Mouse (Mus musculus) myocyte (in vitro differentiated cells): ENCODE measurements around the gene Ube3b. TPM values are rescaled to one million over a fixed set of nuclear protein-coding genes. Genes with fewer than 3 reads are reported as not detected.
A peak's percentile ranks its signal among the peaks of the same experiment; 100 is the strongest.

Experiments used
- H3K27me3 ChIP-seq: one replicate; pipeline ENCODE4 v1.6.1; 2011; ENCODE audit not compliant: control insufficient read depth, insufficient read depth, insufficient read length
- H3K36me3 ChIP-seq: one replicate; pipeline ENCODE4 v1.6.1; 2011; ENCODE audit not compliant: control insufficient read depth, insufficient read depth
- H3K4me2 ChIP-seq: one replicate; pipeline ENCODE4 v1.6.1; 2011; ENCODE audit warnings: low read depth, control low read depth
- H3K4me3 ChIP-seq: one replicate; pipeline ENCODE4 v1.5.1; 2011; ENCODE audit warnings: mild to moderate bottlenecking, control low read depth, moderate library complexity
- H3K79me2 ChIP-seq: one replicate; pipeline ENCODE4 v1.6.1; 2011; ENCODE audit not compliant: control insufficient read depth, insufficient read depth
- H3ac ChIP-seq: one replicate; pipeline ENCODE4 v1.6.1; 2011; ENCODE audit not compliant: control insufficient read depth, insufficient read length
- CEBPB ChIP-seq: IDR thresholded peaks from 2 replicates; pipeline ENCODE4 v1.6.1; 2011; ENCODE audit warnings: mild to moderate bottlenecking, moderate library complexity; ENCODE audit not compliant: poor library complexity, insufficient read depth, severe bottlenecking
- E2F4 ChIP-seq: IDR thresholded peaks from one replicate; pipeline ENCODE4 v1.6.1; 2011; ENCODE audit warnings: mild to moderate bottlenecking, control low read depth, moderate library complexity; ENCODE audit not compliant: insufficient read depth
- MAX ChIP-seq: IDR thresholded peaks from one replicate; pipeline ENCODE4 v1.6.1; 2011; ENCODE audit warnings: low read depth, mild to moderate bottlenecking, control low read depth
- MYOD1 ChIP-seq, 3 experiments: IDR thresholded peaks; one replicate each; pipeline ENCODE4 v1.6.1; 2011; ENCODE audit warnings: control low read depth in 2 of 3, low read depth in 2 of 3, mild to moderate bottlenecking in 2 of 3, moderate library complexity in 1 of 3; ENCODE audit not compliant: insufficient read length in 2 of 3, control insufficient read depth in 1 of 3
- MYOG ChIP-seq, 3 experiments: IDR thresholded peaks; one replicate each; pipeline ENCODE4 v1.6.1; 2011; ENCODE audit warnings: control low read depth in 2 of 3, low read depth in 2 of 3, mild to moderate bottlenecking in 2 of 3; ENCODE audit not compliant: insufficient read length in 2 of 3, control insufficient read depth in 1 of 3, insufficient read depth in 1 of 3
- POLR2A ChIP-seq: IDR thresholded peaks from one replicate; pipeline ENCODE4 v1.6.1; 2011; ENCODE audit warnings: low read depth, mild to moderate bottlenecking, control low read depth, moderate library complexity; ENCODE audit not compliant: insufficient read length
- POLR2AphosphoS2 ChIP-seq: IDR thresholded peaks from one replicate; pipeline ENCODE4 v1.6.1; 2011; ENCODE audit warnings: low read depth, control low read depth; ENCODE audit not compliant: insufficient read length
- REST ChIP-seq: IDR thresholded peaks from one replicate; pipeline ENCODE4 v1.6.1; 2011; ENCODE audit warnings: mild to moderate bottlenecking, control low read depth, moderate library complexity; ENCODE audit not compliant: insufficient read depth, insufficient read length
- SRF ChIP-seq: IDR thresholded peaks from one replicate; pipeline ENCODE4 v1.6.1; 2011; ENCODE audit warnings: low read depth; ENCODE audit not compliant: control insufficient read depth, insufficient read length
- TCF12 ChIP-seq: IDR thresholded peaks from one replicate; pipeline ENCODE4 v1.6.1; 2011; ENCODE audit warnings: mild to moderate bottlenecking, control low read depth; ENCODE audit not compliant: poor library complexity, insufficient read depth, severe bottlenecking
- TCF3 ChIP-seq: IDR thresholded peaks from one replicate; pipeline ENCODE4 v1.6.1; 2011; ENCODE audit warnings: low read depth, control low read depth; ENCODE audit not compliant: insufficient read length
- USF1 ChIP-seq: IDR thresholded peaks from one replicate; pipeline ENCODE4 v1.6.1; 2011; ENCODE audit warnings: low read depth, mild to moderate bottlenecking, control low read depth, moderate library complexity
- polyA plus RNA-seq: library from polyadenylated mRNA; unstranded; fragments of >200 nt; fragmentation: generic; extraction: Trizol; gene quantifications from one replicate; pipeline ENCODE4 v1.2.1, GENCODE M21; 2012; ENCODE audit warnings: missing spikeins

Gene Ube3b
- polyA plus RNA-seq, 1 experiment = 56.0 TPM

DNA sequence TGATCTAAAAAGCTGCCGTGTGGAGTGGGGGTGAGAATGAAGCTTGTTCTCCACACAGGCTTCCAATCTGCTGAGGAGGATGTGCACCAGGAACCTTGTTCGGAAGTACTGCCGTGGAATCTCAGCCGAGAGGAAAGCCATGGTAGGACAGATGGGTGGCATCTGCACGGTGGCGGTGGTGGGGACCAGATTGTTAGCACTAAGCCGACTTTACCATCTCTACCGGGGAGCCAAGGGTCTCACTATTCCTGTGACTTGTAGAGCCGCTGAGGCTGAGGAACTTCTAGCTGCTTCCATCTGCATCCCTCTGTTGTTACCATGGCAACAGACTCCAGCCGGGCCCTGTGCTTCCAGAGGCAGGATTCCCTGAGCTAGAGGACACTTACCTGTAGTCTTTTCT is 21.6 kb upstream of the Ube3b start:
- TF ChIP-seq TCF3 (no peak), POLR2AphosphoS2 (peak; percentile 29), MYOG (IDR thresholded peaks at IDR 0.05; ENCODE audit: control insufficient read depth in 1 of 3, insufficient read depth in 1 of 3, insufficient read length in 2 of 3, low read depth in 2 of 3) (no peak), MAX (no peak)
- Histone ChIP-seq H3K36me3 (no peaks in the 10 kb centered on the region), H3K79me2 (no peaks in the 10 kb centered on the region), H3K27me3 (no peaks in the 10 kb centered on the region), H3ac (no peak overlapping the region), H3K4me2 (no peak overlapping the region), H3K4me3 (no peak overlapping the region)

DNA sequence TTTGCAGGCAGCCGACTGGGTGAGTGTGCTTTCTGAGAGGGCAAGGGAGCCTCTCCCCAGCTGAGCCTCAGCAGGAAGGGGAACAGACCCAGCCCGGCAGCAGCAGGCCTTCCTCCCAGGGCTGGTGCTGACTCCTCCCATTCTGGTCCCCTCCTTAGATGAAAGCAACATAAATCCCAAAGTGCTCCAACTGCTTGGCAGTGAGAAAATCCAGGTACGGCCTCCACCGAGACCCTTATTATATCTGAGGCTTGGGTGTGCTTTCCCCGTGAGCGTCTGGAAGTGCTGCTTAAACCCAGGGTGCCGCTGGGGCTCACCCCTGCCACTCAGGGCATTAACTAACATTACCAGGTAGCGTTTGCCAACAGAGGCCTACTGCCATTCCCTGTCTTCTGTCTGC is 20.8 kb upstream of the Ube3b start:
- TF ChIP-seq MYOG (IDR thresholded peaks at IDR 0.05; ENCODE audit: control insufficient read depth in 1 of 3, insufficient read depth in 1 of 3, insufficient read length in 2 of 3, low read depth in 2 of 3) = no peak
- no peak for TF ChIP-seq MAX
- Histone ChIP-seq H3ac (no peak overlapping the region), H3K79me2 (no peaks in the 10 kb centered on the region), H3K4me2 (no peak overlapping the region), H3K4me3 (no peak overlapping the region), H3K27me3 (no peaks in the 10 kb centered on the region), H3K36me3 (peaks cover 5% of the 10 kb centered on the region)

DNA sequence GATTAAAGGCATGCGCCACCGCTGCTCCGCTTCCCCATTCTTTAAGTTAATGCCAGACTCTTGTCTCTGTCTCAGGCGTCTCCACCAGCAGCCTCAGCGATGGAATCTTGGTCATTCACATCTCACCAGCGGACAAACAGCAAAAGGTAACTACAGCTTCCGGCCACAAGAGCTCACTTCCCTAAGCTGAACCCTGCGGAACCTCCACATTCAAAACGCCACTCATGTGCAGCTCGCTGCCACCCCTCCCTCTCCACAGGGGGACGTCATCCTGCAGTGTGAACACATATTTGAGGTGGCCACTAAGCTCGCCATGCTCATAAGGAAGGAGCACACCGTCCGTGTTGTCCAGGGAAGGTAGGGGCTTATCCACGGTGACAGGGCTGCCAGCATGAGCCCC is 19.4 kb upstream of the Ube3b start:
- Histone ChIP-seq H3K4me2 (no peak overlapping the region), H3K79me2 (no peaks in the 10 kb centered on the region), H3K27me3 (no peaks in the 10 kb centered on the region), H3K4me3 (no peak overlapping the region), H3ac (no peak overlapping the region), H3K36me3 (peaks cover 5% of the 10 kb centered on the region)
- no peak for TF ChIP-seq MYOD1 (IDR thresholded peaks at IDR 0.05; ENCODE audit: control insufficient read depth in 1 of 3, insufficient read length in 2 of 3, low read depth in 2 of 3)
- TF ChIP-seq USF1 = no peak
- no peak for TF ChIP-seq TCF3

DNA sequence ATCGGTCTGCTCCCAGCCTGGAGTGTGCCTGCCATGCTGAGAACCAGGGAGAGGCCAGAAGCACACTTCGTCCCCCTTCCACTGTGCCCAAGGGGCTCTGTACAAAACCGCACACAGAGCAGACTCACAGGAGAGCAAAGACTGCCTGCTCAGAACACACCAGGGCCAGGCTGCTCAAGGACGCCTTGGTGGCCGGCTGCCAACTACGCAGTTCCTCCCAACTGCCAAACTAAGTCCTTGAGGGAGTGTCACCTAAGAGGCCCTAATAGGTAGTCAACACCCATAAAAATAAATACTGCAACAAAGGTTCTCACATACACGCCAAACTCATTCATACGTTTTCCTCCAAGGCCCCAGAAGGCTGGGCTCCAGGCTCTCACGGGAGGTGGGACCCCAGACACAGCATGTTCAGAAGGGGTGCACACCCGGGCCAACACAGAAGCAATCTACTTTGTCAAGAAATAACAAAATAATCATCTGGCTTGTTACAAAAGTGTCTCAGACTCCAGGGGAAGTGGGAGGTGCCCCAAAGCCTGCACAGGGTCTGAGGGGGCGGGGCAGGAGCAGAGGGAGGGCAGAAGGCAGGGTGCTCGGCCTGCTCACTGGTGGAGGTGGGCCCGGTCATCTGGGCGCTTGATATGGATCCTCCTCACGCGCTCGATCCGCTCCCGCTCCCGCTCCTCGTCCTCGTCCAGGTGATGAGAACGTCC is 15.2 kb upstream of the Ube3b start:
- no peak for TF ChIP-seq MAX
- TF ChIP-seq MYOD1 (IDR thresholded peaks at IDR 0.05; ENCODE audit: control insufficient read depth in 1 of 3, insufficient read length in 2 of 3, low read depth in 2 of 3) = no peak
- no peak for TF ChIP-seq CEBPB
- no peak for TF ChIP-seq TCF3
- TF ChIP-seq SRF = no peak
- TF ChIP-seq POLR2AphosphoS2 = no peak
- no peak for TF ChIP-seq REST
- TF ChIP-seq E2F4 = no peak
- TF ChIP-seq POLR2A = no peak
- no peak for TF ChIP-seq MYOG (IDR thresholded peaks at IDR 0.05; ENCODE audit: control insufficient read depth in 1 of 3, insufficient read depth in 1 of 3, insufficient read length in 2 of 3, low read depth in 2 of 3)
- TF ChIP-seq TCF12 = no peak
- TF ChIP-seq USF1 = no peak
- H3K4me2 ChIP-seq = no peak overlapping the region
- H3K27me3 ChIP-seq = no peaks in the 10 kb centered on the region
- no peak overlapping the region for H3K4me3 ChIP-seq
- peaks cover 10% of the 10 kb centered on the region for H3K36me3 ChIP-seq
- no peak overlapping the region for H3ac ChIP-seq
- peaks cover 17% of the 10 kb centered on the region for H3K79me2 ChIP-seq

DNA sequence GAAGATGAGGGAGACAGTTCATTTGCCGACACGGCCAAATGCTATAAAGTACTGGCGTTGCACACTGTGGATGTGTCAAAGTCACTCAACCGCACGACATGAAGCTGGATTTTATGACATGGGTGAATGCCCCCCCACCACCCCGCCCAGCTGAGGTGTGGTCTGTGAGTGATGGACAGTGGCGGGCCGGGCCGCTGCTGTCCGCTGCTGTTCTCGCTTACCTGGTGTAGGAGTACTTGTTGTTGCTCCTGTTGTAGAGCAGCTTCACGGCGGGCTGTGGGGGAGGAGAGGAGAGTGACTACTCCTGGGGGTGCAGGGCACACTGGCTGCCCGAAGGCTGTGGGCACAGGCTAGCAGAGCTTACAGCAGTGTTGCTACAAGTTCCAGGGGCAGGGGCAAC is 12.3 kb upstream of the Ube3b start:
- H3K36me3 ChIP-seq = peaks cover 10% of the 10 kb centered on the region
- no peak for TF ChIP-seq POLR2A
- TF ChIP-seq REST = no peak
- TF ChIP-seq MYOG (IDR thresholded peaks at IDR 0.05; ENCODE audit: control insufficient read depth in 1 of 3, insufficient read depth in 1 of 3, insufficient read length in 2 of 3, low read depth in 2 of 3) = no peak
- TF ChIP-seq CEBPB = no peak
- no peak for TF ChIP-seq POLR2AphosphoS2
- no peak for TF ChIP-seq TCF3
- TF ChIP-seq SRF = no peak
- TF ChIP-seq MYOD1 (IDR thresholded peaks at IDR 0.05; ENCODE audit: control insufficient read depth in 1 of 3, insufficient read length in 2 of 3, low read depth in 2 of 3) = no peak
- TF ChIP-seq TCF12 = no peak
- TF ChIP-seq E2F4 = no peak
- TF ChIP-seq USF1 = no peak
- no peak for TF ChIP-seq MAX
- H3K4me2 ChIP-seq = no peak overlapping the region
- H3K79me2 ChIP-seq = peaks cover 33% of the 10 kb centered on the region
- no peak overlapping the region for H3ac ChIP-seq
- H3K27me3 ChIP-seq = no peaks in the 10 kb centered on the region
- H3K4me3 ChIP-seq = no peak overlapping the region
